Mouse (Mus musculus) right cerebral cortex, postnatal 36 days (tissue): Measurements from ENCODE around the gene Mvb12a.
"Not testable (repeated sequence)": the region's sequence is repeated elsewhere in the genome, so short reads cannot be mapped to it uniquely, and the experiment has no call there.

Source experiments
- DNase-seq, 2 experiments: peaks; one replicate each; pipeline ENCODE4 v3.0.0; 2022; ENCODE audit warnings: low spot score in 2 of 2, mixed read lengths in 1 of 2

Gene Mvb12a

DNA sequence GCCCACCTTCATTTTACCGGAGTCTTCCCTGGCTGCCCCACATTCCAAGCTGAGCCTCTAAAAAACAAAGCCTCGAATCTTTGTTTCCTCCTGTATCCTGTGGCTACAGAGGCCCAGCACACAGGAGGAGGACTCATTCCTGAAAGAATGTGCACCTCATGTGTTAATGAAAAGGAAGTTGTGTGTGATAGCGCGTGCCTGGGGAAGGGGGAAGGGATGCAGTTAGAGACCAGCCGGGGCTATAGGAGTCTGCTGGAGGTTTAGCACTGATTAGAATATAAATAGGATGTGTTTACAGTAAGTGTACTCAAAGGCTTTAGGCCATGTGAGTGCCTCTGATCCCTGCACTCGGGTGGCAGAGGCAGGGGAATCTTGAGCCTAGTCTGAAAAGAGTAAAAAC, 16.4 kb upstream of the Mvb12a start:
- no peak for DNase-seq

GRCm38 (mm10) chr8:71527162-71527870, 15.4 kb upstream of the Mvb12a start:
- no peak for DNase-seq

GRCm38 (mm10) chr8:71528362-71529073, 14.2 kb upstream of the Mvb12a start:
- no peak for DNase-seq

DNA sequence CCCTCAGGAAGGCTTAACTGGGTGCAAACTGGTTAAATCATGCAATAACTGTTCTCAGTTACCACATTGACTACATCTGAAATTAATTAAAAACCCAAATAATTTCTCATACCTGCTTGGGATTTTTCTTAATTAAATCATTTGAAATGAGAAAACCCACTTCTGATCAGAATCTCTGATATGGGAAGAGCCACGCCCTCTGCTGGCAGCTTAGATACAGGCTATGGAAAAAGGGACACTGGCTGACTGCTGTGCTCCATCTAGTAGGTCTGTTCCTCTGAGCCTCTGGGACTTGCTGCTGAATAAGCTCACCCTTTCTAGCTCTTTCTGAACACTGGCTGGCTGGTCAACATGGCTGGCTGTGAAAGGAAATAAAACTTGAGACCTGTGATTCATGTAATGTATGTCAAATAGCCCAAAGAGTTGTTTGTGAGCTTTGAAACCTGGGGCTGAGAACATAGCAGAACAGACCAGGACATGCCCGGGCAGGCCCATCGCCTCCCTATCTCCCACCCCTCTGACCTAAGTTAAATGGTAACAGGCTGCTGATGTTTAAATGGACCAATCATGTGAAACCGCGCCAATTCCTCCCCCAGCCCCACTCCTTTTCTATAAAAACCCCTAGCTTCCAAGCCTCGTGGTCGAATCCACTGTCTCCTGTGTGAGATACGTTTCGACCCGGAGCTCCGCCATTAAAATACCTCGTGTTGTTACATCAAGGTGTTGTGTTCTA, 11.8 kb upstream of the Mvb12a start:
- not testable (repeated sequence) for DNase-seq

- no peak for DNase-seq
These were observed 8.4 kb upstream of the Mvb12a start for GRCm38 (mm10) chr8:71534263-71534810.

DNA sequence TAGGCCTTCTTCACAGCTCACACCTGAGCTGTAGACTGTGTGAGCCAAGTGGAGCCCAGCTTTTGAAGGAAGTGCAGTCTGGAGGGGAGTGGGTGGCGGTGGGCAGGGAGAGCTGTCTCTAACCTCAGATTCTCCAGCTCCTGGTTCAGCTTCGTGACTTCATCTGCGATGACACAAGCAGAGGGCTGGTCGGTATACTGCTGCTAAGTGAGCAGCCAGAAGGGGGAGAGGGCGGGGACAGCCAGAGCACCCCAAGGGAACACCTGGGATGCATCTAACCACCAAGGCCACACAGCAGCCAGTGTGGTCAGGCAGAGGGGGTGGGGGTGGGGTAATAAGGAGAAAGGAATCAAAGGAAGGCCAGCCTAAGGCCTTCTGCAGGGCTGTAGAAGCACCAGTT, 7.1 kb upstream of the Mvb12a start:
- DNase-seq, result no peak

DNA sequence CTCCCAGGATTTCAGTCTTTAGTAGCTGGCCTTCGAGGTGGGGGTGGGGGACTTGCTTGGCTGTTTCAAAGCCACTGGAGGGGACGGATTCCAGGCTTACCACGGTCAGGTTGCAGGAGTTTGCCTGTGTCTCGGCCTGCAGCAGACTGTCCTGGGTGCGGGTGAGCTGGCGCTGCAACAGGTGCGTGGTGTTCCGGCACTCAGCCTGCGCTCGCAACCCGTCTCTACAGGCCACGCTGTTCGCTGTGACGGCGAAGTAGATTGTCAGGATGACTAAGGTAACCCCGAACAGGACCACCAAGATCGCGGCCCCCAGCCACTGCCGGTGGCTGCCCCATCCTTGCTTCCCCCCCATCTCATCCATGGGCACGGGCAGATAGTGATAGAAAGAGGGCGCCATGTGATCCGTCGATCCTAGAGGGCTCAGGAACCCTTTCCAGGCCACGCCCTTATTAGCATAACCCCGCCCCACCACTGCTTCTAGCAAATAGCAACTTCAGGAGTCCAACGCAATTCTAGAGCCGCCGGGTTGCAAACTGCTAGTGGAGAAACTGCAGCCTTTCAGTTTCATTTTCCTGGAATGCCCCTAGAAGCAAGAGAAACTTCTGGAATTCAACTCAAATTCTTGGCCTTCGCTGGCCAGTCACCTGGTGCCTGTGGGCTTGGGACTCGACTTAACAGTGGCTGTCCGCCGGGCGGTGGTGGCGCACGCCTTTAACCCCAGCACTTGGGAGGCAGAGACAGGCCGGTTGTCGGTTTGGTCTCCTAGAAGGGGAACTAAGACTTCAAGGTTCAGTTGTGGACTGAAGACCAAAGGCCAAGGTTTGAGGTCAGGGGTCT, 5.5 kb upstream of the Mvb12a start, which contains the start of gene Bst2:
Bst2 (minus strand) TSS at position 429 of the 840 bp plus-strand sequence.
- peak in 1 of 2 experiments; percentile 38 for DNase-seq

DNA sequence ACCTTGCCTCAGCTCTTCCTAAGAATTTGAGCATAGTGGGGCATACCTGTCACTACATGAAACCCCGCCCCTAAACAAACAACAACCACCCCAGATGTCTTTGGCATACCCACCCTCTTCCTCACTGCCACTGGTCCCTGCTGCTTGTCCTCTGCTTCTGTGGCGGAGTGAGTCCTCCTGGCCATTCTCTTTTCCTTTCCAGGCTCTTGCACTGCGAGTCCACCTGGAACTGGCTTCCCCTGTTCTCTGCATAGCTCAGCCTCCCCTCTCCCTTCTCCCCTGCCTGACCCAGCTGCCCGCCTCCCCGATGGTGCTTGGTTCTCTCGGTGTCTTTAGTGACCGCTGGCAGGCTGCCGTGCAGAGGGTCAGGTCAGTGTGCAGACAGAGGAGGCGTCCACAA, 1.0 kb downstream of the Mvb12a start:
- no peak for DNase-seq

GRCm38 (mm10) chr8:71545053-71545452, 2.3 kb downstream of the Mvb12a start:
- DNase-seq, result no peak

GRCm38 (mm10) chr8:71547590-71547989, 4.9 kb downstream of the Mvb12a start:
- no peak for DNase-seq

GRCm38 (mm10) chr8:71550754-71551153, 8.0 kb downstream of the Mvb12a start:
- no peak for DNase-seq

GRCm38 (mm10) chr8:71552770-71553169, 10.0 kb downstream of the Mvb12a start:
- DNase-seq, result no peak

GRCm38 (mm10) chr8:71554001-71554400, 11.3 kb downstream of the Mvb12a start:
- DNase-seq, result no peak

- no peak for DNase-seq
These were observed 11.9 kb downstream of the Mvb12a start for GRCm38 (mm10) chr8:71554644-71555043.

DNA sequence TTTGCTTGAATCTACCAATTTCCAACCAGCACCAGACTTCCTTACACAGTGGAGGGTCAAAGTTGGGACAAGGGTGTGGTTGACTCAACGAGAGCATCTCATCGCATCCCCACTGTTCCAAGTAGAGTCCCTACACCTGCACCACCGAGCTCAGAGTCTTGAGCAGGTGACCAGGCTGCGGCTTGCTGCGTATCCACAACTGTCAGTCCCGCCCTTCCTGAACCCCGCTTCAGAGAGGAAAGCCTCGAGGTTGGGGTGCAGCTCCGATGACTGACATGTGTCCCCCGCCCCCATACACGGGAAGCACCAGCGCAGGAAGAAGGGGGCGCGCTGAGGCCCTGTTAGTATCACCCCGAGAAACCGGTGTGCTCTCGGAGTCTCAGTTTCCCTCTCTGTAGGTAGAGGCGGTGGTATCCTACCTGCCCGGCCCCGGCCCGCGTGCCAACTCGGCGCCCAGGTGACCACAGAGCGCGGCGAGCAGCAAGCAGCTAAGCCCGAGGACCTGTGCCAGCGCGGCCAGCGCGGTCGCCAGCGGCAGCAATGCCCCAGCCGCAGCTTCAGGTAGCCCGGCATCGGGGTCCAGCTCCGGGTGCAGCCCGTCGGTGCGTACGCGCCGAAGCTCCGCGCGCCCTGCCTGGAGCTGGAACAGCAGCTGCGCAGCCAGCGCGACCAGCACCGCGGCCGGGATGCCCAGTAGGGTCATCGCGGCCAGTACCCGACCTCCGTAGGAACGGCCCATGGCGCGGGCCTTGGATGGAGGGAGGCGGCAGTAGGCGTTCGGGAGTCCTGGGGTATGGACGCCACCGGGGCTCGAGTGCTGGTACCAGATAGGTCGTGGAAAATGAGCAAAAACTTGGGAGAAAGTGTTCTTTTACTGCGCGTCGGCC, 15.6 kb downstream of the Mvb12a start, which contains the start of gene Tmem221:
Tmem221 (minus strand) TSS at position 801 of the 887 bp plus-strand sequence.
- DNase-seq, result no peak

DNA sequence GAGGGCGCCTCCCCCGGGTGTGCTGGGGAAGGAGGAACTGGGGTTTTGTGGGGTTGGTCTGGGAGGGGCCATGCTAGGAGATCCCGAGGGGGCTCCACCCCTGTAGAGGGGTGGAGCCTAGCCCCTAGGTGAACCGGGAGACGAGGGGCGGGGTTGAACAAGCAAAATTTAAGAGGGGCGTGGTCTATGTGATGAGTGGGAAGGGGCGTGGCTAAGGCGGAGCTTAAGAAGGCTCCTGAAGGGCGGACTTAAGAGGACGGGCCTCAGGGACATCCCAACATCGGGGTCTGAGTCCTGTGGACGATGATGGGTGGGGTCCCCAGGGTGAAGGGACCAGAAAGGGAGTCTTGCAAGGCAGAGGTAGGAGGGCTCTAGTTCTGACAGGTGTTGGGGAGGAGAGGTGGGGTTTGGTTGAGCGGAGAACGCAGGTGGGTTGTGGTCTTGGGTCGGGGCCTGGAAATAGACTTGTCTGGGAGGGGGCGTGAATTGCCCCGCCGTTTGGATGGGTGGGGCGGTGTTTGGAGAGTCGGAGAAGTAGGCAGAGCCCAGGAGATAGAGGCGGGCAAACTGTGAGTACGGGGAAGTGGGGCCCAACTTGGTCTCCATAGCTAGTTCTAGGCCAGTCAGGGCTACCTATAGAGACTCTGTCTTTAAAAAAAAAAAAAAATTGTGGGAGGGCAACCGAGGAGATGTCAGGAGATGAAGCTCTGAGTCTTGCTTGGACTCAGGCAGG, 16.4 kb downstream of the Mvb12a start:
- no peak for DNase-seq

DNA sequence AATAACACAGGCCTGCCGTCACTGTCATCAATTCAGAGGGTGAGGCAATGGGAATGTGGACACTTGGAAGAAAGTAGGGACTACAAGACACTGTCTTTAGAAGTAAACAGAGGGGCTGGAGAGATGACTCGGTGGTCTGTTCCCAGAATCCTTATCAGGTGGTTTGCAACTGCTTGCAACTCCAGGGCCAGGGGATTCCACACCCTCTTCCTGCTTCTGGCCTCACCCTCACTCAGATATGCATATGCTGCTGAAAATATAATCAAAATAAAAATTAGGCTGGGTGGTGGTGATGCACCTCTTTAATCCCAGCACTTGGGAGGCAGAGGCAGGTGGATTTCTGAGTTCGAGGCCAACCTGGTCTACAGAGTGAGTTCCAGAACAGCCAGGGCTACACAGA, 17.3 kb downstream of the Mvb12a start:
- DNase-seq, result no peak

DNA sequence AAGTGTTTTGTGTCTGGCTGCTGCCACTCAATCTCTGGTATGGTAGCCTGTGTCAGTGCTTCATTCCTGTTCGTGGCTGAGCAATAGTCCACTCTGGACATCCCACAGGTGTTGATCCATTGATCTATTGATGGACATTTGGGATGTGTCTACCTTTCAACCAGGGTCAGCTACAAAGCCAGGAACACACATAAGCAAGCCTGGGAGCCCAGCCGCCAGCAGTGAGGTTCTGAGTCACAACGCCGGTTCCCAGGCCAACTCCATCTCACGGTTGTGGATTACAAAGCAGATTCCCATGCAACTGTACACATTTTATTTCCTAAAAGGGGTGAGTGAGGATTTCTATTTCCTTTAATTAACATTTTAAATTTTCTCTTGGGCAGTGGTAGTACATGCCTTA, 18.0 kb downstream of the Mvb12a start:
- no peak for DNase-seq

GRCm38 (mm10) chr8:71561401-71561800, 18.7 kb downstream of the Mvb12a start:
- no peak for DNase-seq

- DNase-seq, result no peak
These were observed 20.0 kb downstream of the Mvb12a start for GRCm38 (mm10) chr8:71562751-71563150.
